Mouse (Mus musculus) C2C12 (cell line): ENCODE results near the gene Syt17. TPM values are rescaled to one million over a fixed set of nuclear protein-coding genes. Genes with fewer than 3 reads are reported as not detected.
A peak's percentile ranks its signal among the peaks of the same experiment; 100 is the strongest.

Source experiments
- H3K27me3 ChIP-seq: one replicate; pipeline ENCODE4 v1.6.1; 2011; ENCODE audit not compliant: control insufficient read depth, insufficient read depth, insufficient read length
- H3K36me3 ChIP-seq: one replicate; pipeline ENCODE4 v1.6.1; 2011; ENCODE audit not compliant: control insufficient read depth, insufficient read depth
- H3K4me3 ChIP-seq: one replicate; pipeline ENCODE4 v1.5.1; 2011; ENCODE audit warnings: mild to moderate bottlenecking, control low read depth; ENCODE audit not compliant: poor library complexity, insufficient read depth, severe bottlenecking
- H3K79me2 ChIP-seq: one replicate; pipeline ENCODE4 v1.6.1; 2011; ENCODE audit not compliant: control insufficient read depth, insufficient read depth
- H3K79me3 ChIP-seq: one replicate; pipeline ENCODE4 v1.6.1; 2011; ENCODE audit warnings: low read depth, control low read depth
- H3ac ChIP-seq: one replicate; pipeline ENCODE3; 2011; ENCODE audit warnings: low read depth; ENCODE audit not compliant: control insufficient read depth, insufficient read length
- CEBPB ChIP-seq: IDR thresholded peaks from one replicate; pipeline ENCODE4 v1.6.1; 2011; ENCODE audit warnings: low read depth, mild to moderate bottlenecking, control low read depth, moderate library complexity
- CTCF ChIP-seq: IDR thresholded peaks from one replicate; pipeline ENCODE4 v1.5.1; 2011; ENCODE audit not compliant: control insufficient read depth, insufficient read depth, insufficient read length
- FOSL1 ChIP-seq: IDR thresholded peaks from one replicate; pipeline ENCODE4 v1.8.0; 2011; ENCODE audit warnings: mild to moderate bottlenecking, low read length; ENCODE audit not compliant: poor library complexity, insufficient read depth, severe bottlenecking
- MAX ChIP-seq: IDR thresholded peaks from one replicate; pipeline ENCODE4 v1.6.1; 2011; ENCODE audit warnings: mild to moderate bottlenecking, control low read depth
- MYOD1 ChIP-seq: IDR thresholded peaks from one replicate; pipeline ENCODE4 v1.6.1; 2011; ENCODE audit warnings: low read depth; ENCODE audit not compliant: control insufficient read depth, insufficient read length
- MYOG ChIP-seq: IDR thresholded peaks from one replicate; pipeline ENCODE4 v1.6.1; 2011; ENCODE audit not compliant: control insufficient read depth, insufficient read length; ENCODE audit errors: extremely low read depth
- USF1 ChIP-seq: IDR thresholded peaks from one replicate; pipeline ENCODE4 v1.6.1; 2011; ENCODE audit warnings: low read depth, mild to moderate bottlenecking, control low read depth, moderate library complexity
- polyA plus RNA-seq: library from polyadenylated mRNA; unstranded; fragments of >200 nt; fragmentation: generic; extraction: Trizol; gene quantifications from one replicate; pipeline ENCODE4 v1.2.1, GENCODE M21; 2012; ENCODE audit warnings: missing spikeins

Gene Syt17
- polyA plus RNA-seq, 1 experiment: 5.3 TPM

GRCm38 (mm10) chr7:118452940-118453339 lies 4.9 kb upstream of the Syt17 start:
- Histone ChIP-seq H3ac (no peak overlapping the region), H3K27me3 (no peaks in the 10 kb centered on the region), H3K4me3 (no peak overlapping the region), H3K79me2 (no peaks in the 10 kb centered on the region), H3K79me3 (no peaks in the 10 kb centered on the region), H3K36me3 (no peaks in the 10 kb centered on the region)
- TF ChIP-seq MAX (no peak), MYOG (no peak), CTCF (no peak), MYOD1 (no peak), FOSL1 (no peak), USF1 (no peak), CEBPB (no peak)

GRCm38 (mm10) chr7:118447291-118448133 lies 510 bp downstream of the Syt17 start:
- Histone ChIP-seq H3K36me3 (no peaks in the 10 kb centered on the region), H3ac (peak overlapping the region; percentile 55), H3K27me3 (no peaks in the 10 kb centered on the region)

GRCm38 (mm10) chr7:118443895-118444485 lies 4.0 kb downstream of the Syt17 start:
- no peaks in the 10 kb centered on the region for H3K36me3 ChIP-seq
- no peaks in the 10 kb centered on the region for H3K79me3 ChIP-seq
- no peaks in the 10 kb centered on the region for H3K27me3 ChIP-seq
- no peak overlapping the region for H3K4me3 ChIP-seq
- TF ChIP-seq MYOD1 (no peak), MAX (no peak), USF1 (no peak), FOSL1 (no peak), CEBPB (no peak), MYOG (no peak), CTCF (no peak)
- no peaks in the 10 kb centered on the region for H3K79me2 ChIP-seq
- no peak overlapping the region for H3ac ChIP-seq

More at GRCm38 (mm10) chr7:118447291-118448133, 510 bp downstream of the Syt17 start:
- TF ChIP-seq USF1: no peak
- TF ChIP-seq FOSL1: no peak
- TF ChIP-seq CEBPB: no peak
- TF ChIP-seq MYOD1: peak; percentile 37
- Histone ChIP-seq H3K79me3 (no peaks in the 10 kb centered on the region), H3K4me3 (peak overlapping the region; percentile 36), H3K79me2 (no peaks in the 10 kb centered on the region)

GRCm38 (mm10) chr7:118443371-118443770 lies 4.7 kb downstream of the Syt17 start:
- Histone ChIP-seq H3K4me3 (no peak overlapping the region), H3K27me3 (no peaks in the 10 kb centered on the region), H3K79me2 (no peaks in the 10 kb centered on the region), H3K36me3 (no peaks in the 10 kb centered on the region), H3K79me3 (no peaks in the 10 kb centered on the region), H3ac (peak overlapping the region; percentile 3)
- TF ChIP-seq MYOD1 (no peak), FOSL1 (no peak), CTCF (no peak), MYOG (no peak), USF1 (no peak)

GRCm38 (mm10) chr7:118441535-118441934 lies 6.5 kb downstream of the Syt17 start:
- Histone ChIP-seq H3K36me3 (no peaks in the 10 kb centered on the region), H3K79me2 (no peaks in the 10 kb centered on the region)

More at GRCm38 (mm10) chr7:118441535-118441934, 6.5 kb downstream of the Syt17 start:
- TF ChIP-seq USF1 (no peak), CEBPB (peak; percentile 73), MYOD1 (no peak), FOSL1 (no peak), MYOG (no peak), MAX (peak; percentile 27), CTCF (no peak)
- no peak overlapping the region for H3ac ChIP-seq
- H3K27me3 ChIP-seq: no peaks in the 10 kb centered on the region
- H3K79me3 ChIP-seq: no peaks in the 10 kb centered on the region
- no peak overlapping the region for H3K4me3 ChIP-seq
